Mouse (Mus musculus) neural tube, embryonic 15.5 days (tissue): ENCODE measurements around the gene Tlr5. TPM values are rescaled to one million over a fixed set of nuclear protein-coding genes. Genes with fewer than 3 reads are reported as not detected.

Experiments
- polyA plus RNA-seq: library from polyadenylated mRNA; unstranded; fragments of >200 nt; fragmentation: Nextera tagmentation; extraction: Ambion mirVana; gene quantifications from 2 replicates; pipeline ENCODE4 v1.2.1, GENCODE M21; 2015

The Tlr5 gene
- polyA plus RNA-seq, 1 experiment from 2014 or later, result 0.36 TPM

Other genes starting within 250 kb of the Tlr5 start
- not detected in 2 replicates for gene Ccdc185, start 205.6 kb upstream of the Tlr5 start, polyA plus RNA-seq
- gene Susd4, start 190.9 kb upstream of the Tlr5 start, polyA plus RNA-seq, result 82.3 and 88.9 TPM in 2 replicates